Mouse (Mus musculus) CH12.LX (cell line): Measurements from ENCODE around the gene Spz1. TPM values are rescaled to one million over a fixed set of nuclear protein-coding genes. Genes with fewer than 3 reads are reported as not detected.
"Not testable (repeated sequence)": the region's sequence is repeated elsewhere in the genome, so short reads cannot be mapped to it uniquely, and the experiment has no call there.

Experiments
- DNase-seq: peaks from one replicate; pipeline ENCODE4 v3.0.0-alpha.2; 2013; ENCODE audit errors: extremely low read depth
- H3K27ac ChIP-seq: 2 replicates; pipeline ENCODE4 v1.5.1; 2012; ENCODE audit warnings: low read depth, mild to moderate bottlenecking, control low read depth, moderate library complexity; ENCODE audit not compliant: insufficient read depth
- H3K27me3 ChIP-seq: replicated peaks from 2 replicates; pipeline ENCODE3; 2012; ENCODE audit warnings: inconsistent platforms
- H3K36me3 ChIP-seq, 2 experiments: replicated peaks in 1 of 2; 2 replicates each; pipeline versions ENCODE3 to v1.6.1; 2012; ENCODE audit warnings: inconsistent platforms in 1 of 2, low read length in 1 of 2, mild to moderate bottlenecking in 1 of 2, mixed read lengths in 1 of 2, moderate library complexity in 1 of 2; ENCODE audit not compliant: control insufficient read depth in 1 of 2, insufficient read depth in 1 of 2
- H3K4me1 ChIP-seq, 2 experiments: 2 replicates each; pipeline ENCODE4 v1.6.1; 2012; ENCODE audit warnings: inconsistent platforms in 1 of 2, moderate library complexity in 1 of 2; ENCODE audit not compliant: insufficient read depth in 2 of 2, control insufficient read depth in 1 of 2
- H3K4me2 ChIP-seq: 2 replicates; pipeline ENCODE4 v1.6.1; 2012; ENCODE audit warnings: low read depth, mild to moderate bottlenecking, control low read depth; ENCODE audit not compliant: poor library complexity, insufficient read depth, severe bottlenecking
- H3K4me3 ChIP-seq, 3 experiments: fragments of 150-350 bp in 1 of 3; sonication (generic) in 1 of 3; replicated peaks in 1 of 3; 2 replicates each; pipeline versions ENCODE3 to v1.5.1; 2011 to 2012; ENCODE audit warnings: low read depth in 2 of 3, low read length in 2 of 3, mild to moderate bottlenecking in 2 of 3, moderate library complexity in 2 of 3, control low read depth in 1 of 3, improper control_type of control experiment in 1 of 3, inconsistent platforms in 1 of 3, mixed read lengths in 1 of 3; ENCODE audit not compliant: poor library complexity in 1 of 3
- H3K79me2 ChIP-seq: replicated peaks from 2 replicates; pipeline ENCODE4 v1.6.1; 2012; ENCODE audit warnings: mild to moderate bottlenecking, moderate library complexity; ENCODE audit not compliant: control insufficient read depth, poor library complexity, insufficient read depth, severe bottlenecking; ENCODE audit errors: extremely low read depth
- H3K9ac ChIP-seq: 2 replicates; pipeline ENCODE4 v1.6.1; 2012; ENCODE audit warnings: low read depth, mild to moderate bottlenecking, control low read depth, moderate library complexity; ENCODE audit not compliant: insufficient read depth
- H3K9me3 ChIP-seq: replicated peaks from 2 replicates; pipeline ENCODE3; 2012; ENCODE audit warnings: low read length, inconsistent platforms, mixed read lengths
- CHD1 ChIP-seq: IDR thresholded peaks from 2 replicates; pipeline ENCODE4 v1.6.1; 2012; ENCODE audit warnings: low read depth, low read length, improper control_type of control experiment, inconsistent platforms
- CTCF ChIP-seq, 2 experiments: IDR thresholded peaks in 1 of 2; conservative IDR thresholded peaks in 1 of 2; 2 replicates each; pipeline ENCODE4 v1.5.1; 2011 to 2012; ENCODE audit warnings: low read depth in 2 of 2, low read length in 2 of 2, improper control_type of control experiment in 1 of 2, inconsistent platforms in 1 of 2, mild to moderate bottlenecking in 1 of 2, moderate library complexity in 1 of 2
- EP300 ChIP-seq: IDR thresholded peaks from 2 replicates; pipeline ENCODE4 v1.6.1; 2011; ENCODE audit warnings: low read length, improper control_type of control experiment
- GABPA ChIP-seq: IDR thresholded peaks from 2 replicates; pipeline ENCODE4 v1.6.1; 2012; ENCODE audit warnings: low read depth, low read length, improper control_type of control experiment, inconsistent platforms; ENCODE audit not compliant: insufficient replicate concordance
- IRF4 ChIP-seq: IDR thresholded peaks from 2 replicates; pipeline ENCODE4 v1.6.1; 2014; ENCODE audit warnings: low read depth, mild to moderate bottlenecking, inconsistent platforms, low read length, improper control_type of control experiment
- MAZ ChIP-seq: IDR thresholded peaks from 2 replicates; pipeline ENCODE4 v1.6.1; 2012; ENCODE audit warnings: low read depth, mild to moderate bottlenecking, inconsistent platforms, low read length, improper control_type of control experiment, moderate library complexity
- POLR2A ChIP-seq: IDR thresholded peaks from 2 replicates; pipeline ENCODE4 v1.6.1; 2011; ENCODE audit warnings: low read depth, mild to moderate bottlenecking, improper control_type of control experiment, low read length
- POLR2AphosphoS2 ChIP-seq: IDR thresholded peaks from 2 replicates; pipeline ENCODE4 v1.6.1; 2011; ENCODE audit warnings: low read depth, low read length, improper control_type of control experiment
- RAD21 ChIP-seq: IDR thresholded peaks from 2 replicates; pipeline ENCODE4 v1.6.1; 2011; ENCODE audit warnings: low read depth, mild to moderate bottlenecking, low read length, improper control_type of control experiment, moderate library complexity
- SIN3A ChIP-seq: IDR thresholded peaks from 2 replicates; pipeline ENCODE4 v1.6.1; 2012; ENCODE audit warnings: low read length, improper control_type of control experiment, inconsistent platforms
- SMC3 ChIP-seq: IDR thresholded peaks from 2 replicates; pipeline ENCODE4 v1.6.1; 2011; ENCODE audit warnings: low read depth, low read length, improper control_type of control experiment
- UBTF ChIP-seq: IDR thresholded peaks from 2 replicates; pipeline ENCODE4 v1.6.1; 2012; ENCODE audit warnings: low read depth, mild to moderate bottlenecking, inconsistent platforms, low read length, improper control_type of control experiment, moderate library complexity
- ZMIZ1 ChIP-seq: IDR thresholded peaks from 2 replicates; pipeline ENCODE4 v1.6.1; 2012; ENCODE audit warnings: low read depth, mild to moderate bottlenecking, inconsistent platforms, low read length, improper control_type of control experiment
- ZNF384 ChIP-seq: IDR thresholded peaks from 2 replicates; pipeline ENCODE4 v1.6.1; 2012; ENCODE audit warnings: low read depth, low read length, improper control_type of control experiment, inconsistent platforms
- dilution Hi-C: fragments of 300-500 bp; cut with MboI; formaldehyde crosslinking; loops from 2 replicates; pipeline ENCODE4 v1.14.3; 2020; ENCODE audit warnings: low sequenced_read_pairs; ENCODE audit not compliant: extremely low pct_unique_long_range_greater_than_20kb, extremely low pct_ligation_motif_present
- in situ Hi-C: fragments of 300-500 bp; cut with MboI; formaldehyde crosslinking; loops from 3 replicates; pipeline ENCODE4 v1.14.3; 2019; ENCODE audit warnings: low sequenced_read_pairs, low pct_ligation_motif_present, low pct_unique_long_range_greater_than_20kb, mixed read lengths
- polyA plus RNA-seq: library from polyadenylated mRNA; unstranded; fragments of >175 nt; gene quantifications from 2 replicates; pipeline ENCODE4 v1.2.1, GENCODE M21; 2012; ENCODE audit warnings: low read depth; ENCODE audit not compliant: insufficient read length
- total RNA-seq, 2 experiments: library from RNA; depleted of rRNA; stranded (reverse); fragments of 300-350 nt in 1 of 2; fragments of >200 nt in 1 of 2; gene quantifications; 2 replicates each; pipeline ENCODE4 v1.2.3; 2012 to 2014

Gene Spz1
- total and polyA plus RNA-seq, 3 experiments: not detected

- dilution Hi-C loops, H3K27ac ChIP-seq, H3K4me3 ChIP-seq, H3K4me2 ChIP-seq, H3K36me3 ChIP-seq, H3K79me2 ChIP-seq, H3K27me3 ChIP-seq, H3K9me3 ChIP-seq, in situ Hi-C loops, H3K4me1 ChIP-seq, H3K9ac ChIP-seq: not testable (repeated sequence)
- peak in 1 of 2 experiments; percentile 4; a peak in 1 of 4 replicates for TF ChIP-seq CTCF (conservative IDR thresholded peaks at IDR 0.05 in 1 of 2, IDR thresholded peaks at IDR 0.05 in 1 of 2; ENCODE audit: low read depth in 2 of 2, low read length in 2 of 2)
- peak; percentile 24 for DNase-seq
Observed at GRCm38 (mm10) chr13:92605306-92605705, 29.3 kb upstream of the Spz1 start.

DNA sequence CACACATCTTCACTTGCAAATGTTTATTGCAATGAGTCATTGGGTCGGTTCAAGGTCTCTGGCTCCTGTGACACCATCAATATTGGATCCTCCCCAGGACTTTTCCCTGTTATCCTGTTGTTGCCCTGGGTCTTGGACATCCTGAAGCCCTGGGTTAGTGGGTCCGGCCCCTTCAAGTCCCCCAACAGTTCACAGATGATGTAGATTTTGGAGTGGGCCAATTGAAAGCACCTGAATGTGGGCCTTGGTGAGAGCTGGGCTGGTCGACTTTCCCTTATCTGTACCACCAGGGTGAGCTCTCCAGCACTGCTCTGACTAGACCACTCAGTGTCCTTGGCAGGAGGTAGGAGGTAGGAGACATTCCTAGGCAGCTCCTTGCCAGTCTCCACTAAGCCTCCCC, 19.5 kb upstream of the Spz1 start:
- no peaks in the 10 kb centered on the region for H3K9me3 ChIP-seq
- no peaks in the 10 kb centered on the region for H3K36me3 ChIP-seq
- H3K27ac ChIP-seq: no peak overlapping the region
- dilution Hi-C loops (no loop called here), in situ Hi-C loops (no loop called here)
- DNase-seq: no peak
- TF ChIP-seq ZNF384 (no peak), SMC3 (peak; percentile 19; the same call in 1 of the 2 replicates), POLR2AphosphoS2 (no peak), IRF4 (no peak), CTCF (conservative IDR thresholded peaks at IDR 0.05 in 1 of 2, IDR thresholded peaks at IDR 0.05 in 1 of 2; ENCODE audit: low read depth in 2 of 2, low read length in 2 of 2) (peak in 1 of 2 experiments; percentile 18; a peak in 2 of 4 replicates), SIN3A (no peak), ZMIZ1 (no peak), RAD21 (0 out of 2 replicates have a peak, but pooled peaks have one; percentile 1), EP300 (no peak)
- H3K27me3 ChIP-seq: no peaks in the 10 kb centered on the region
- H3K9ac ChIP-seq: no peak overlapping the region
- H3K4me1 ChIP-seq: no peaks in the 10 kb centered on the region
- no peaks in the 10 kb centered on the region for H3K79me2 ChIP-seq
- H3K4me3 ChIP-seq: no peak overlapping the region
- no peak overlapping the region for H3K4me2 ChIP-seq

DNA sequence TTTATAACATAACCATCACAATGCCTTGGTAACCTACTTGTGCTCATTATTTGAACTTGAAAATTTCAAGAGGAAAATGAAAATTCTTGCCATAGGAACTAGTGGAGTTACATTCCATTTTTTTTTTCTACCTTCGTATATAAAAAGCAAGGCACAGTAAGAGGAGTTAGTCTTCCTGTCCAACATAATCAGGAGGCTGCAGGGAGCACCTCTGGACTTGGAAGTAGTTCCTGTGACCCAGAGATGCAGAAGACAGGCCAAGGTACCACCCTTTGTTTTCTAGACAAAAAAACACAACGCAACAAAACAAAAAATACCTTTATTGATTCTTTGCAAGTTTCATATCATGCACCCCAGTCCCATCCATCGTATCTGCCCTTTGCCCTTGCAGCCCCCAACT, 18.9 kb upstream of the Spz1 start:
- Histone ChIP-seq H3K27me3 (no peaks in the 10 kb centered on the region), H3K9ac (no peak overlapping the region), H3K27ac (no peak overlapping the region), H3K4me1 (no peaks in the 10 kb centered on the region), H3K36me3 (no peaks in the 10 kb centered on the region), H3K79me2 (no peaks in the 10 kb centered on the region), H3K9me3 (no peaks in the 10 kb centered on the region), H3K4me3 (no peak overlapping the region), H3K4me2 (no peak overlapping the region)
- DNase-seq: no peak
- in situ Hi-C loops (no loop called here), dilution Hi-C loops (no loop called here)
- TF ChIP-seq ZMIZ1: no peak
- TF ChIP-seq GABPA: no peak
- no peak for TF ChIP-seq IRF4
- no peak for TF ChIP-seq POLR2A
- no peak for TF ChIP-seq CHD1
- no peak for TF ChIP-seq MAZ
- TF ChIP-seq UBTF: no peak
